Mouse (Mus musculus) R1 (cell line): Measurements from ENCODE around the gene Gm37240.

Experiments
- DNase-seq: peaks from one replicate; pipeline ENCODE4 v3.0.0-alpha.2; 2018; ENCODE audit warnings: low read depth, low spot score

Gm37240 gene

DNA sequence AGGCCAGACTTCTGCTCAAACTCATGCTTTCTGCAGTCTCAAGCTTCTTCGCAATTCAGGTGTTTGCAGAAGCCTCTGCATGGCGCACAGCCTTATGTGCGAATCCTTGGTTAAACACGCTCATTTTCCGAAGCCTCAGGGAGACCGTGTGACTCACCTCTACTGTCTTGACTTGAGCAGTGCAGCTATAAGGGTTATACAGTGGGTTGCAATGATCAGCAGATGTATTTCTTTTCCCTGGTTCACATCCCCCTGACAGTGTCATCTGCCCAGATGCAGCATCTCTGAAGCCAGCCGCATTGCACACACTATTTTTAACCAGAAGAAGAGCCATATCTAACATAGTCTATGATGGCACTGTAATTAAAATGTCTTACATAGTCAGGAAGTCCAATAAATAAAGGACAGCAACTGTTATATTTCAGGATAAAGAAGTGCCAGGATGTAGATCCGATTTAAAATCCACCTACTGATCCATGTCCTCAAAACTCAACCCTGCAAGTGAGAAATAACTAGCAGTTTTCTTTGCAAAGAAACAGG lies 843.6 kb downstream of the Gm37240 start:
- no peak for DNase-seq

- no peak for DNase-seq
Observed at GRCm38 (mm10) chr3:85042126-85042525, 845.2 kb downstream of the Gm37240 start.

DNA sequence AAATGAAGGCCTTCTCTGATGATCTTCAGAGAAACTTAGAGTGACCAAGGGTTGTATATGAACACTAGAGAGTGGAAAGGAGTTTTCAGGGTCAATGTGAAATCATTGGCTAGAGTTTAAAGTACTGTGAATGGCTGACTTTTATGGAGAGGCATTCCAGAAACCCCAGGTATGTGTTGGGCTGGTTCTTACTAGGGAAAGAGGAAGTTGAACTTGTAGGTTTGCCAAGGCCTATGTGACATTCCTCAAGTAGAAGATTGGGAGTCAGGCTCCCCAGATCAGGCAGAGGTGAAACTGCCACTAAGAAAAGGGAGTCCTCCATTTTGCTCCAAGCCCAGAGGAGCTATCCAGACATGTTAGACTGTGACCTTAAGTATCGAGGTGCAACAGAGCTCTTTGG lies 858.2 kb downstream of the Gm37240 start:
- no peak for DNase-seq

- DNase-seq: no peak
Observed at GRCm38 (mm10) chr3:85024817-85025705, 862.3 kb downstream of the Gm37240 start.

- DNase-seq: no peak
Observed at GRCm38 (mm10) chr3:85024237-85024636, 863.1 kb downstream of the Gm37240 start.

GRCm38 (mm10) chr3:85022800-85023199 lies 864.5 kb downstream of the Gm37240 start:
- DNase-seq: peak; percentile 25

- DNase-seq: no peak
Observed at GRCm38 (mm10) chr3:85021816-85022215, 865.5 kb downstream of the Gm37240 start.

DNA sequence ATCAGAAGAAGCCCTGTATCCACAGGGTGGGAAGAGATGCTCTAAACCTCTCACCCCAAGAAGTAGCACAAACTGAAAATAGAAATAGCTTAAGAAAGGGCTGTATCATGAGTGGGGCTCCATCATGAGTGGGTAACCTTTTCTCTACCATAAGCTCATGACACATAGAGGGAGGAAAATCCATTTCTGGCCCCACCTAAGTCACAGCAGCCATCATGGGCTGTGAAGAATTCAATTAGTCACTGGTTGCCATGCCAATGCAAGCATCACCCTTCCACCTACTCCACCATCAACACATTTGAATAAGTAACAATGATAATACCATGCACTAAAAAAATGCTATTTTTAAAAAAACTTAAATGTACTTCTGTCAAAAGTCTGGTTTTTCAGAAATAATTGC lies 867.2 kb downstream of the Gm37240 start:
- no peak for DNase-seq

DNA sequence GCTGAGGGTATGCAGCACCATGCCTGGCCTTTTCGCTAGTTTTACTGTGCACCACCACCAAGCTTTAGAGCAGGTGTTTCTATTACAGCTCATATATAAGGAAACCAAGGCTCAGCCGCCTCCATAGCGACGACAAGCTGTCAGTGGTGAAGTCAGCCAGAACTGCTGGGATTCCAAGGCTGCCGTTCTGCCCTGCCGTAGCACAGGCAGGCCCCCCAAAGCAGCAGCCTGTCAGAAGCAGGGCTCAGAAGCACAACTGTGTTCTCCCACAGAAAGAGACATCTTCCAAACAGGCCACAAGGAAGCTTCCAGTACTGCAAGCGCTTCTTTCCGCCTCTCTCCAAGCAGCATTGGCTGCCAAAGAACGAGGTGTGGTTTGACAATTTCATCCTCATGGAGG lies 871.7 kb downstream of the Gm37240 start:
- DNase-seq: peak; percentile 34

- DNase-seq: no peak
Observed at GRCm38 (mm10) chr3:85012889-85013288, 874.4 kb downstream of the Gm37240 start.

DNA sequence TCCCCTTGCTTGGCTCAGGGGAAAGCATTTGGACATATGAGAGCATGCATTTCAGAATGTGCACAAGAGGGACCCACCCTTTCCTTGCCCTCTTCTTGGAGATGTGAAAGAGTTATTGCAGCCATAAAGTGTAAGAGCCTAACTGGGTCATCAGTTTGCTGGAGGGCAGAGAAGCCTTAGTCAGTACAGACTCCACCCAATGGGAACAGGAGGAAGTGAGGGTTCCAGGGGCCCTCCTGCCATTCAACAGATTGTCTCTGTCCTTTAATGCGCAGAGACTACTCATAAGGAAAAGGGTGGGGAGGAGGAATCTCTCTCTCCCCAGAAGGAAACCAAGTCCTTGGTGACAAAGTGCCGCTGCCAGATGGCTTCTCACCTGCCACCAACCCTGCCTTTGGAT lies 882.1 kb downstream of the Gm37240 start:
- DNase-seq: no peak

DNA sequence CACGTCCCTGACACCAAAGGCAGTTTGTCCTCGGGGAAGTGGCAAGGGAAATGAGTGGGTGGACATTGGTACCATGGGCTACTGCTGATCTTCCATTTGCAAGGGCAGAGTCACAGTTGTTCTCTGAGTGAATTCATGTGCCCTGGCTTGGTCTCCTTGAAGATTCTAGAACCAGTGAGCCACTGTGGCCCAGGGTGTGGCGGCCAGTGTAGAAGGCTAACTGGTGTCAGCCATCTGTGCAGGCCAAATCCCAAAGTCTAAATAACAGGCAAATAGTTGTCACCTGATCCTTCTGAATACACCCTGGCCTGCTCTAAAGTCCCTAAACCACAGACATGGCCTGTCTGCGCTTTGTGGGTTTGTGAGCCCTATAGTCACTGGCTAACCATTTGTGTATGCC lies 898.4 kb downstream of the Gm37240 start:
- DNase-seq: no peak

DNA sequence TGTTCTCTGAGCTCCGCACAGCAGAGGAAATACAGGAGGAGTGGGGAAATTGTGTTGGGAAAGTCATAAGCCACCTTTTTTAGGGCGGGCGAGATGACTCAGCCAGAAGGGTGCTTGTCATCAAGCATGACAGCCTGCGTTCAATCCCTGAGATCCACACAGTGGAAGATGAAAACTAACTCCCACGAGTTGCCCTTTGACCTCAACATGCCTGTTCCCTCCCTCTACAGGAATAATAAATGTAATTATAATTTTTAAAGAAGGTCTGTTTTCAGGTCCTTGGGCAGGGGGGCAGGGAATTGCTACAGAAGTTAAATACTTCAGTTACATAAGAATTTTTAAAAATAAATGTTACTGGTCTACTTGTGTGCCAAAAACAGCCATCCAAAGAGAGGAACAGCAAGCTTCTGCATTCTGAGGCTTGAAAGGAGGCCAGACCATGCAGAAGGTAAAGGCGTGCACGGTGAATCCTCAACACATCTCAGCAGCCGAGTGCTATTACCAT lies 902.1 kb downstream of the Gm37240 start:
- no peak for DNase-seq

GRCm38 (mm10) chr3:84982688-84983087 lies 904.6 kb downstream of the Gm37240 start:
- no peak for DNase-seq

GRCm38 (mm10) chr3:84980158-84980557 lies 907.2 kb downstream of the Gm37240 start:
- no peak for DNase-seq

DNA sequence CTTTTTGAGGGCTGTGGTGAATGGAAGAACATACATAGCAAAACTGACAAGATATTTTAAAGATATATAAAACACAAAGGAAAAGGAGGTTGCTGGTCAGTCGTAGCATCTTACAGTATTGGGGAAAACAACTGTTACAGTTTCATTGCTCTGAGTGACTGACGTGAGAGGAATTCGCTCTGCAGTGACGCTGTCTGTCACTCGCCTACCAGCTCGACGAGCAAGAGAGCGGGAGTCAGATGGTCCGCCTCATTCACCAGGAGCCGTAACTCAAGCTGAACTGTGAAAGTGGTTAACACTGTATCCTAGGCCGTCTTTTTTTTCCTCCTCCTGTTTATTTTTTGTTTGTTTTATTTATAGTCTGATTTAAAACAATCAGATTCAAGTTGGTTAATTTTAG lies 908.6 kb downstream of the Gm37240 start:
- DNase-seq: no peak

DNA sequence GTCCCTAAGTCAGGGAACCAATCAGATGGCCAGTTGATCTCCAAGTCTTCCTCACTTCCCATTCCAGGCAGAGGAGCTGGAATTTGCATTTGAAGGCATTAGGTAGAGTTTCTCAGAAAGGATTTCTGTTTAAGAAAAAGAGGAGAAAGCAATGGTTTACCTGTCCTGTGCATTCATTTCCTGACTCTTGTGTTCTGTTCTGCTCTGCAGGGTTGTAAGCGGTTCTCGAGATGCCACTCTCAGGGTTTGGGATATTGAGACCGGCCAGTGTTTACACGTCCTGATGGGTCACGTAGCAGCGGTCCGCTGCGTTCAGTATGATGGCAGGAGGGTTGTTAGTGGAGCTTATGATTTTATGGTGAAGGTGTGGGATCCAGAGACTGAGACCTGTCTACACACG lies 913.1 kb downstream of the Gm37240 start:
- DNase-seq: no peak

DNA sequence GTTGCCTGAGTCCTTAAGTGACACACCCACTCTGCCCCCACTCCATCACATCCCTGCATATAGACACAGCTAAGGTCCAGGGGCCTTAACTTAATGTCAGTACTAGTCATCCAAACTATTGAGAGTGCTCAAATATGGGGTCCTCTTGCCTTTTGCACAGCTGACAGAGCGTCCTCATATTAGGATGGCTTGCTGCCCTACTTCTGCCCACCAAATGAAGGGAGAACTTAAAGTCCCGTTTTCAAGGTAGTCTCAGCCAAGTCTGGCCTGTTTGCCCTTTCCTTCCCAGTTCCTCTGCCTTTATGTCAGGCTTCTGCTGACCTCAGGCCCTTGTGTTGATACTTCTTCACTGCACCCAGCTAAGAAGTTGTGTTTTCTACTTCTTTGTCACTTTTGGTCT lies 914.4 kb downstream of the Gm37240 start:
- no peak for DNase-seq

GRCm38 (mm10) chr3:84971561-84971960 lies 915.8 kb downstream of the Gm37240 start:
- peak; percentile 93 for DNase-seq

GRCm38 (mm10) chr3:84967364-84967763 lies 920.0 kb downstream of the Gm37240 start:
- no peak for DNase-seq

DNA sequence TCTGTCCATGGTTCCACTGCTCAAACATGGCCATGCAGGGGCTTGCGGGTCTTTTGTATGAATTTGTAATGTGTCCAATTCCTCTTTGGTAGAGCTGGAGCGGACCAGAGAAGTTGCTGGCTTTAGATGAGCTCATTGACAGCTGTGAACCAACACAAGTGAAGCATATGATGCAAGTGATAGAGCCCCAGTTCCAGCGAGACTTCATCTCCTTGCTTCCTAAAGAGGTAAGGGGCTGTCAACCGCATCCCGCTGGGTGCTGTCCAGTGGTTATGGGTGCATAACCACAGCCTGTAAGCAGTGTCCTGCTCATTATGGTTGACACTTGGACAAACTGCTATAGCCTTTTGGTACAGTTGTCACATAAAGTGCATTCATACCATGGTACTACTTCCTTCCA lies 922.2 kb downstream of the Gm37240 start:
- no peak for DNase-seq

DNA sequence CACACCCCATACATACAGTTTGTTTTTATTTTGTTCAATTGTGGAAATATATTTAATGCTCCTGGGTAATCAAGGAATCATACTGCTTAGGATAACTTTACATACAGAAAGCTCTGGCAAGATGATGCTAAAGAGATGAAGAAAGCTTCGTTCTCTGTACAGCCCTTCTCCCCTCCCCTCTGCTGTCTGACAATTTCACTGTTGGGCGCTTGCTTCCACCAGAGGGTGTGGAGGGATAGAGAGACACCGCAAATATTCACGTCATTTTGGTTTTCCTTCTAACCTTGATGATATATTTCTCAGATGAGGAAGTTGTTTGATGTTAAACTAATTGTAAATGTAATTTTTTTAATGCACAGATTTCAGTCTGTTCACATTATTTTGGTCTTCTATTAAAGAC lies 931.5 kb downstream of the Gm37240 start:
- no peak for DNase-seq
